Mouse (Mus musculus) ES-Bruce4 (cell line): ENCODE results near the gene Sptbn1.

Experiments used
- CTCF ChIP-seq: IDR thresholded peaks from one replicate; pipeline ENCODE4 v1.8.1; 2011; ENCODE audit warnings: low read depth, low read length
- EP300 ChIP-seq: IDR thresholded peaks from 2 replicates; pipeline ENCODE4 v1.6.1; 2011; ENCODE audit warnings: low read depth, low read length; ENCODE audit not compliant: insufficient read depth
- POLR2A ChIP-seq: IDR thresholded peaks from one replicate; pipeline ENCODE4 v1.8.1; 2011; ENCODE audit warnings: low read length; ENCODE audit not compliant: insufficient read depth

DNA sequence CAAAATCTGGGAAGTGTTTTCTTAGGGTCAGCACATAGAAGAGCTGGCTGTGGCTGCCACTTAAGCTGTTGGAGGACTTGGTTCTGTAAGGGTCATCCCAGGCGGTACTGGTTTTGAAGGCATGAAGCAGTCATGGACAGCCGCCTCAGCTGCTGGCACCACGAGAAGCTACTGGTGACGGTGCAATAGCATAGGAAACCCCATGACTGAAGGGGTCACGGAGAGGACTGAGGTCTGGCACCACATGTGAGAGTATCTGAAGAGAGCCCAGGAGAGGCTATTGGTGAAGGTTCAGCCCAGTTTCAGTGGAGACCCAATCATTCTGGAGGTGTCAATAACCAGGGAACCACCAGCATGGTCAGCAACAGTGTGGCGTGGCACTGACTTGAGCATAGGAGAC lies 135.4 kb downstream of the Sptbn1 start:
- TF ChIP-seq POLR2A, result no peak
- TF ChIP-seq CTCF, result no peak
- no peak for TF ChIP-seq EP300
